Mouse (Mus musculus) ES-E14 (cell line): Measurements from ENCODE around the gene Abr.

Experiments used
- CHD2 ChIP-seq: IDR thresholded peaks from 2 replicates; pipeline ENCODE4 v1.6.1; 2014; ENCODE audit warnings: mild to moderate bottlenecking, low read depth, low read length, inconsistent platforms
- HCFC1 ChIP-seq: IDR thresholded peaks from 2 replicates; pipeline ENCODE4 v1.6.1; 2012; ENCODE audit warnings: low read length, inconsistent platforms, borderline replicate concordance; ENCODE audit not compliant: insufficient read depth
- MAFK ChIP-seq: IDR thresholded peaks from 2 replicates; pipeline ENCODE4 v1.6.1; 2014; ENCODE audit warnings: mild to moderate bottlenecking, low read depth, low read length, inconsistent platforms; ENCODE audit not compliant: insufficient read depth
- ZC3H11A ChIP-seq: IDR thresholded peaks from 2 replicates; pipeline ENCODE4 v1.6.1; 2012; ENCODE audit warnings: low read depth, mild to moderate bottlenecking, inconsistent platforms, low read length, borderline replicate concordance

DNA sequence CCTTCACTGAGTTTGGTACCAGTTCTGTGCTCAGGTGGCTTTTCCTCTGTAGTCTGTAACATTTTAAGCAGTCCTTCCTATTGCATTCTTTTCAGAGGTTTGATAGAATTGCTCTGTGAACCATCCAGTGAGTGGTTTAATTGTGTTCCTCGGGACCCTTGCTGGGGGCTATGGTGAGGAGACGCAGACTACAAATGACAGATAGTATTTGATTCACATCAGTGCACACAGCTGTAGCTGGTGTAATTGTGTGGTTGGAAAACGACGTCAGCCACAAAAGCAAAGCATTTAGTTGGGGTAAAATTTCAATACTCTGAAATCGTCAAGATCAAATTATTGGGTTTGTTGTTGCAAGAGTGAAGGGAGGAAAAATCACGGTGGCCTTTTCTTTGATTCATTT lies 22.1 kb upstream of the Abr start:
- no peak for TF ChIP-seq HCFC1
- no peak for TF ChIP-seq CHD2
- no peak for TF ChIP-seq ZC3H11A
- TF ChIP-seq MAFK = no peak
